In the genomic region with DNA sequence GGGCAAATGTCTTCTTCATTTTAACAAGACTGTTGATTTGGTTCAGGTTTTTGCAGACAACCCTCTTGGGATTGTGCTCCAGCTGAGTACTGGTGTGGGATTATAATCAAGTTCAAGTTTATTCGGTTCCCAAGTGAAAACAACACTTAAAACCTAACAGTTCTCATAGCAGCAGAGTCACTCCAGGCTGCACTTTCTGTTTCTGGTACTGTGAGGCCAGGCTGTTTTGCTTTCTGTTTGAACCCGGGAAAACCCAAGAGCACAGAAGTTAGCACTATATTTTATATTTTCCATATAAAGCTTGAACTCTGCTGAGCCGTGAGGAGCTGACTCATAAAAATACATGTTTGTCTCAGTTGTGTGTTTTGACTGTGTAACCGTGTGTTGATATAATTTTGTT, we compare ENCODE assay signal across 10 mouse cellular contexts. TPM values are rescaled to one million over a fixed set of nuclear protein-coding genes. Genes with fewer than 3 reads are reported as not detected.
A peak's percentile ranks its signal among the peaks of the same experiment; 100 is the strongest.
DNase-seq lines count a peak whose midpoint lies in the region; ATAC-seq and TF ChIP-seq lines count a peak whose summit lies in the region.
"Had no signal": no experiment of that assay in that cellular context is flagged by ENCODE, and none has a peak within 500 bp of the region (broad histone marks: within the 10 kb centered on the region; RNA-seq: fewer than 3 reads in every experiment).

No protein-coding gene starts in this region.

- 68% methylated on average over 4 of the region's 4 CpGs for WGBS in heart, embryonic 14.5 days
- WGBS in spleen, adult 2 months, result 23% methylated on average over 4 of the region's 4 CpGs
- 69% methylated on average over 4 of the region's 4 CpGs for WGBS in intestine, embryonic 16.5 days
- 61% methylated on average over 4 of the region's 4 CpGs for whole genome bisulfite sequencing in stomach, postnatal 0 days

- H3K9me3 ChIP-seq in heart, embryonic 14.5 days (ENCODE audit: control insufficient read depth, low read length), result no peaks in the 10 kb centered on the region
- no peaks in the 10 kb centered on the region for H3K9me3 ChIP-seq in intestine, embryonic 16.5 days (ENCODE audit: control insufficient read depth, low read length)
- no peaks in the 10 kb centered on the region for H3K9me3 ChIP-seq in stomach, postnatal 0 days (ENCODE audit: control insufficient read depth, low read length)
- H3K9me3 ChIP-seq: neural tube, embryonic 15.5 days had no signal

- peaks cover 9% of the 10 kb centered on the region for H3K36me3 ChIP-seq in heart, embryonic 14.5 days (ENCODE audit: control insufficient read depth, insufficient read depth, low read length)
- no peaks in the 10 kb centered on the region for H3K36me3 ChIP-seq in spleen, adult 2 months (ENCODE audit: control insufficient read depth, insufficient read depth, low read length)
- no peaks in the 10 kb centered on the region for H3K36me3 ChIP-seq in intestine, embryonic 16.5 days (ENCODE audit: control insufficient read depth, insufficient read depth, low read length)
- no peaks in the 10 kb centered on the region for H3K36me3 ChIP-seq in stomach, postnatal 0 days (ENCODE audit: control insufficient read depth, insufficient read depth, low read length)
- H3K36me3 ChIP-seq: neural tube, embryonic 15.5 days had no signal

- peak overlapping the region; percentile 82 for H3K4me2 ChIP-seq in heart, embryonic 14.5 days (ENCODE audit: low read length)
- H3K4me2 ChIP-seq in intestine, embryonic 16.5 days (ENCODE audit: low read depth, low read length), result peak overlapping the region; percentile 78; the same call in 1 of the 2 replicates
- H3K4me2 ChIP-seq in stomach, postnatal 0 days (replicated peaks; ENCODE audit: low read depth), result peak overlapping the region; percentile 74

- no peak for DNase-seq in heart, adult 9 months (ENCODE audit: low spot score in 2 of 2)
- DNase-seq in spleen, adult 2 months (ENCODE audit: low read depth in 1 of 2, low spot score in 2 of 2), result no peak
- DNase-seq in spleen, postnatal 10 days (ENCODE audit: low spot score in 2 of 2), result no peak
- no peak for DNase-seq in stomach, postnatal 0 days (ENCODE audit: low spot score)
- DNase-seq in Muller cell, postnatal 12 days (ENCODE audit: inconsistent ontology term), result no peak
- no peak for DNase-seq in right cerebral cortex, postnatal 4 days
- DNase-seq: forebrain, postnatal 0 days had no signal

- H3K27me3 ChIP-seq in heart, embryonic 14.5 days (ENCODE audit: control insufficient read depth, insufficient read depth, low read length), result no peaks in the 10 kb centered on the region
- H3K27me3 ChIP-seq in spleen, adult 2 months (ENCODE audit: control insufficient read depth, insufficient read depth, low read length), result no peaks in the 10 kb centered on the region
- H3K27me3 ChIP-seq in intestine, embryonic 16.5 days (replicated peaks; ENCODE audit: control insufficient read depth, insufficient read depth, low read length), result no peaks in the 10 kb centered on the region
- H3K27me3 ChIP-seq in stomach, postnatal 0 days (ENCODE audit: control insufficient read depth, insufficient read depth, low read length), result no peaks in the 10 kb centered on the region

- TF ChIP-seq EP300 in stomach, postnatal 0 days (optimal IDR thresholded peaks at IDR 0.05), result no peak

- TF ChIP-seq CTCF in spleen, adult 2 months (IDR thresholded peaks at IDR 0.05; ENCODE audit: extremely low read depth, insufficient read depth, insufficient read length, insufficient replicate concordance), result no peak
- no peak for TF ChIP-seq CTCF in stomach, postnatal 0 days (IDR thresholded peaks at IDR 0.05; ENCODE audit: low read depth)

- H3K4me1 ChIP-seq in heart, embryonic 14.5 days (ENCODE audit: control insufficient read depth in 2 of 2, insufficient read depth in 2 of 2, low read length in 2 of 2), result peaks cover 5 to 8% of the 10 kb centered on the region in 2 experiments; a peak in 2 of 4 replicates
- peaks cover 10% of the 10 kb centered on the region; the same call in 1 of the 2 replicates for H3K4me1 ChIP-seq in spleen, adult 2 months (ENCODE audit: control insufficient read depth, insufficient read depth, insufficient read length)
- peaks cover 9% of the 10 kb centered on the region; the same call in 1 of the 2 replicates for H3K4me1 ChIP-seq in intestine, embryonic 16.5 days (ENCODE audit: control insufficient read depth, insufficient read depth, low read length)
- H3K4me1 ChIP-seq in stomach, postnatal 0 days (replicated peaks; ENCODE audit: control insufficient read depth, insufficient read depth), result no peaks in the 10 kb centered on the region

- no peak overlapping the region for H3K27ac ChIP-seq in heart, embryonic 14.5 days (replicated peaks in 1 of 2; ENCODE audit: control insufficient read depth in 1 of 2, insufficient read depth in 1 of 2, low read depth in 2 of 2, low read length in 2 of 2)
- H3K27ac ChIP-seq in spleen, adult 2 months (ENCODE audit: insufficient read depth, low read length), result peak overlapping the region; percentile 71
- H3K27ac ChIP-seq in intestine, embryonic 16.5 days (ENCODE audit: low read length), result no peak overlapping the region
- H3K27ac ChIP-seq in stomach, postnatal 0 days (replicated peaks), result no peak overlapping the region
- H3K27ac ChIP-seq: neural tube, embryonic 15.5 days had no signal

- peak overlapping the region; percentile 57 to 63 for H3K4me3 ChIP-seq in heart, embryonic 14.5 days (ENCODE audit: control insufficient read depth in 1 of 2, insufficient read depth in 1 of 2, low read depth in 1 of 2, low read length in 2 of 2)
- peak overlapping the region; percentile 71 for H3K4me3 ChIP-seq in spleen, adult 2 months (ENCODE audit: extremely low read depth, insufficient read depth, insufficient read length)
- H3K4me3 ChIP-seq in intestine, embryonic 16.5 days (ENCODE audit: low read length), result no peak overlapping the region
- H3K4me3 ChIP-seq in stomach, postnatal 0 days (ENCODE audit: low read depth, low read length), result peak overlapping the region; percentile 51; the same call in 1 of the 2 replicates

- no peak for TF ChIP-seq POLR2A in spleen, adult 2 months (IDR thresholded peaks at IDR 0.05; ENCODE audit: low read depth, low read length)

- ATAC-seq in heart, embryonic 14.5 days (ENCODE audit: insufficient number of reproducible peaks, insufficient read depth, low FRiP score, low read depth), result no peak
- no peak for ATAC-seq in intestine, embryonic 16.5 days
- no peak for ATAC-seq in stomach, postnatal 0 days (ENCODE audit: low FRiP score, low TSS enrichment)
- ATAC-seq: forebrain, postnatal 0 days had no signal

- H3K9ac ChIP-seq in heart, embryonic 14.5 days (ENCODE audit: low read length), result peak overlapping the region; percentile 76
- H3K9ac ChIP-seq in intestine, embryonic 16.5 days (ENCODE audit: low read depth, low read length), result no peak overlapping the region
- no peak overlapping the region for H3K9ac ChIP-seq in stomach, postnatal 0 days (ENCODE audit: low read length)
- H3K9ac ChIP-seq: forebrain, postnatal 0 days; neural tube, embryonic 15.5 days had no signal

RNA-seq across cellular contexts. Expression of a gene that starts 1.4 kb away (rescaled TPM):
- polyA plus RNA-seq in heart, embryonic 14.5 days (2014; fragmentation: Nextera tagmentation; extraction: Ambion mirVana), result 63.1 and 69.9 TPM in 2 replicates
- 15.2 and 17.2 TPM in 2 replicates for polyA plus RNA-seq in spleen, adult 2 months (2012; rRNA removed)
- 5.5 and 7.2 TPM in 2 replicates for polyA plus RNA-seq in intestine, embryonic 16.5 days (2015; fragmentation: Nextera tagmentation; extraction: Ambion mirVana)
- polyA plus RNA-seq in stomach, postnatal 0 days (2015; fragmentation: Nextera tagmentation; extraction: Ambion mirVana), result 23.9 and 25.0 TPM in 2 replicates

RNA-seq across cellular contexts. Expression of a gene that starts 48.3 kb away (rescaled TPM):
- polyA plus RNA-seq in heart, embryonic 14.5 days (2014; fragmentation: Nextera tagmentation; extraction: Ambion mirVana), result 0.23 and 0.34 TPM in 2 replicates
- polyA plus RNA-seq in spleen, adult 2 months (2012; rRNA removed), result 0.14 and 0.35 TPM in 2 replicates
- 1.8 and 2.0 TPM in 2 replicates for polyA plus RNA-seq in intestine, embryonic 16.5 days (2015; fragmentation: Nextera tagmentation; extraction: Ambion mirVana)
- 2.3 and 3.6 TPM in 2 replicates for polyA plus RNA-seq in stomach, postnatal 0 days (2015; fragmentation: Nextera tagmentation; extraction: Ambion mirVana)

RNA-seq across cellular contexts. Expression of a gene that starts 53.7 kb away (rescaled TPM):
- polyA plus RNA-seq in heart, embryonic 14.5 days (2014; fragmentation: Nextera tagmentation; extraction: Ambion mirVana), result not detected in 2 replicates
- polyA plus RNA-seq in spleen, adult 2 months (2012; rRNA removed), result not detected in 2 replicates
- polyA plus RNA-seq in intestine, embryonic 16.5 days (2015; fragmentation: Nextera tagmentation; extraction: Ambion mirVana), result not detected in 2 replicates
- 0.10 TPM in 1 of 2 replicates, not detected in the other for polyA plus RNA-seq in stomach, postnatal 0 days (2015; fragmentation: Nextera tagmentation; extraction: Ambion mirVana)
- polyA plus RNA-seq: neural tube, embryonic 15.5 days had no signal
